Mouse (Mus musculus): ENCODE data around the gene Lrrc36.

The Lrrc36 gene

DNA sequence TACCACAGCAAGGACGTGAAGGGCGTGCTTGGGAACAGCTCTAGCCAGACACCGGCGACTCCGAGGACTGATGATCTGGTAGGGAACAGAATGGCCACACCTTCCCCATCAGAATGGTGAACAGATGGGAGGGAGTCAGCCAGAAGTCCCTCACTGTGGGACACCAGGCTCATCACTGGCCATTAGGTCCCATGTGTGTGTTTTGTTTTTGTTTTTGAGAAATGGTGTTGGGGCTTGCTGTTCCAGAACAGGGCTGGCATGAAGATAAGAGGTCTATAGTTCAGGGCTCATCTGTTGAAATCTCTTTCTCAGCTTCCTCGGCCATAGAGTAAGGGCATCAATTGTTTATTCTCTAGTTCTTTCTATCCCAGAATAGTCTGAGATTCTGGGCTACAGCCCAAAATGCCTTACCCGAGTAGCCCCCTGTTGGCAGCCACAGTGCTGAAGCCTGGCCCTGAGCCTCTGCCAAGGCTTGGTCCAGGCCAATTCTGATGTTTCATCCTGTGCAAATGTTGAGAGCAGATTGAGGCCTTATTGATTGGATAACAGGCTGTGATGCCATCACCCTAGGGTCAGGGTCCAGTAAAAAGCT is 53.4 kb downstream of the Lrrc36 start:
- no peak for DNase-seq (ENCODE audit: low spot score in 2 of 2)

DNA sequence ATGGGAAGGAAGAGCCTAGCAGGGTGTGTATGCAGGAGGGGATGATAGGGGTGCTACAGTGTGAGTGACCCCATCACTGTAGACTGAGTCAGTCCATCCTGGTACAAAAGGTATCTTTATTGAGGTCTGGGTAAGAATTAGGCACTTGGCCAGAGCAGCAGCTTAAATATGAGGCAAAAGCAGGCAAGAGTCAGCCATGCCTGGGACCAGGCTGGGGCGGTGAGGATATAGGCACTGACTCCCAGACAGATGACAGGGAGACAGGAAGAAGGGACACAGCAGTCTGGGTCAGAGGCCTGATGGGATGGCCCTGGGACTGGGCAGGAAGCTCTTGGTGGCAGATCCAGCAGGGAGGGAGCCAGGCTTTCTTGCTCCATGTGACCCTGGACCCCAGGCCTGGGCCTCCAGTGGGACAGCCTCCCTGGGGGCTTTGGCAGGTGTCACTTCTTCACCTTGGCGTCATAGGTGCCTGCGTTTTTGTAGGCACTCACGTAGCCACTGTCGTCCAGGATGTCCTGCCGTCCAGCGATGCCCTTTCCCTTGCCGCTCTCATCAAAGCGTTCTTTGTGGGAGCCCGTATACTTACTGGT is 54.1 kb downstream of the Lrrc36 start:
- no peak for DNase-seq (ENCODE audit: low spot score in 2 of 2)

DNA sequence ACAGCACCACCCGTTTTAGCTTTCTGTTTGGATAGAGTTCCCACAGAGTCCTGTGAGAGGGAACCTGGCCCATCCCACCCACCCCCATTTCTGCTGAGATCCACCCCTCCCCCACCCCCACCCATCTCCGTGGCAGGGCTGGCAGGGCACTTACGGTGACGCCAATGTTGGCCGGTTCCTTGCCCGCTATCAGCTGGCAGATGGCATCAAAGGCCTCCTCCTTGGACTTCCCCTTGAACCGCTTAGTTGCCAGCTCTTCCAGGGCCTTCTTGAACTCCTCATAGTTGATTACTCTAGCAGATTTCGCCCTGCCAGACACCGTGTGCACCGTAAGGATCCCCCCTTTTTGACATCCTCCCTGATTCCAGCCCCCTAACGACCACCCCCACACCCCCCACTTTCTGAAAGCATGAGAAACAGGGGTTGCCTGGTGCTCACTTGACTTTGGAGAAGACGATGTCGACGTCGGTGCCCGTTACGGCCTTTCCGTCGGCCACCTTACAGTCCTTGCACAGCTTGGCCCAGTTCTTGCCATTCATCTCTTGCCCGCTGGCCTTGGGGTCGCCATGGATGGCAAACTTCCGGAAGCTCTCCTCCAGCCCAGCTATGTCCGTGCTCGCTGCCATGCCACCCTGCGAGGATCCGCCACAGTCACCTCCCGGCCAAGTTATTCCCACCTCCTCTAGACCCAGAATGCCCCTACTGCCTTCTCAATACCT is 54.8 kb downstream of the Lrrc36 start:
- DNase-seq (ENCODE audit: low spot score in 2 of 2), result no peak

DNA sequence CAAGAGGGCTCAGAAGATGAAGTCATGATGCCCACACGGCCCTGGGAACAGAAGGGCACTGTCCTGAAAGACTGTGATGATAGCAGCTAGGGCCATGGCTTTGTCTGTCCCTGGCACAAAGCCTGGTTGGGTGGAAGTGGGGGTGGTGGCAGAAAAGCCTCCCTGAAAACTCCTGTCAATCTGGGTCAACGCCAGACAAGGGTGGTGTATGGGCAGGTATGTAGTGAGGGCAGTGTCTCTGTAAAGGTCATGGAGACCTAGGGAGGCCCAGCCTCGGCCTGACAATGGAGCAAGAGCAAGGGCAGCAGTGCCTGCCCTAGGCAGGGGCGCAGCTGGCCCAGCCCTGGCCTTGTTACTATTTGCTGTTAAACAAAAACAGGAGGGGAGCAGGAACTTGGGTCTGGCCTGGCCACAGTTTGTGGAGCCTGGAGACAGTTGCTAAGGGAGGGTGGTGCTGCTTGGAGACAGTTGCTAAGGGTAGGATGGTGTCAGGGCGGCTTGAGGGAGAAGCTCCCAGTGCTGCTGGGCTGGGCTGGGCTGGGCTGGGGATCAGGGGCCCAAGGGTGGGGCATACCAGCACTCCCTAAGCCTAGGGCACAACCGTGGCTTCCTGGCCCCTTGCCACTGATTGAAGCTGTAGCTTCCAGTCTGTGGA is 55.8 kb downstream of the Lrrc36 start:
- DNase-seq (ENCODE audit: low spot score in 2 of 2), result no peak

DNA sequence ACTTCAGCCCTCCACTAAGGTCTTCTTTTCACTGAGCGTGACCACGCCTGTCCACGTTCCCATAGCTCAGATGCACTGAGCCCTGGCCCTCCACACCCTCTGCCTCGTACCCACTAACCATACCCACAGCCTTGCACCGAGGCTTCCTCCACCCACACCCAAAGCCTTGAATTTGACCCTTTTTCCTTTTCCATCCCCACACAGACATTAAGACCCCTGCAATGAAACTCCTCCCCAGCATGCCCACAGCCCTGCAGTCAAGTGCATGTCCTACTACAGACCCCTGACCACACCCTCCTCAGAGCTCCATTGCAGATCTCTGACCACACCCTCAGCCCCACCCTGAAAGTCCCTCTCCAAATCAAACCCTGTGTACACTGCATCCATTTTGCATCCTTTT is 56.4 kb downstream of the Lrrc36 start:
- no peak for DNase-seq (ENCODE audit: low spot score in 2 of 2)

DNA sequence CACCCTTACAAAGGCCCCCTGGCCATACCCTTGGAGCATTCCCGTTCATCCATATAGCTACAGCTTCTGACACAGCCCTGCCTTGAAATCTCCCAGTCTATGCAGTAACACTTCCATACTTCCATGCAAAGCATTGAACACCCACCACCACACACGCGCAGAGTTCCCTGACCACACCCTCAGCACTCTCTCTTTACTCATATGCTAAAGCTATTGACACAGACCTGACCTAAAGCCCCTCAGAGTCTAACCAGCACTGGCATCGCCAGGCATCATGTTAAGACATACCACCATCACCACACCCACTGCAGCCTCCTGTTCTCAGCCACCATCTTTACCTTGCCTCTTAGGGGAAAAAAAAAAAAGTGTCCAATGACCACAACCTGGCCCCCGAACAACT is 56.9 kb downstream of the Lrrc36 start:
- DNase-seq (ENCODE audit: low spot score in 2 of 2), result no peak

DNA sequence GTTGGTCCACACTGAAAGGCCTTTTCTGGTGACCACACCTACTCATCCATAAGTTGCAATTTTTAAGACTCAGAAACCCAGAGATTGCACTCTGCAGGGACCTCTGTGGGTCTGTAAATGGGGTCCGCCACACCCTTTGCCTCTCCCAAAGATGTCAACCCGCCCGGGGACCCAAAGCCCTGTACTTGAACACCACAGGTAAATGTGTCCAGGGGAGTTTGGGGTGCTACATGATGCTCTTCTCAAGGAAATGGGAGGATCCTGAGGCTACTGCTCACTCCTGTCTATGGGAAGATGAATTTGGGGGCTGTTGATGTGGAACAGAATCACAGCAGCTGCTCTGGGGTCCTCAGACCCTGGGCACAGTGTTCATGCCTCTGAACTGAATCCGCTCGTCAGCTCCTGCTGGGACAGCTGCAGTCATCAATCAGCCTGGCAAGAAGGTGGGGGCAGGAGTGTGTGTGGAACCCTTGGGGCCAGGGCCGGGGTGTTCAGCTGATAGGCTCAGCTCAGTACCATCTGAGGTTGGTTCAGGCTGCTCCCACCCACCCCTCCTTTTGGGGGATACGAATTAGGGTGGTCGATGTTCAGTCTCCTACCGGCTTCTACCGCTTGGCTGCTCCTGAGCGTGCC is 57.4 kb downstream of the Lrrc36 start:
- DNase-seq (ENCODE audit: low spot score in 2 of 2), result no peak

DNA sequence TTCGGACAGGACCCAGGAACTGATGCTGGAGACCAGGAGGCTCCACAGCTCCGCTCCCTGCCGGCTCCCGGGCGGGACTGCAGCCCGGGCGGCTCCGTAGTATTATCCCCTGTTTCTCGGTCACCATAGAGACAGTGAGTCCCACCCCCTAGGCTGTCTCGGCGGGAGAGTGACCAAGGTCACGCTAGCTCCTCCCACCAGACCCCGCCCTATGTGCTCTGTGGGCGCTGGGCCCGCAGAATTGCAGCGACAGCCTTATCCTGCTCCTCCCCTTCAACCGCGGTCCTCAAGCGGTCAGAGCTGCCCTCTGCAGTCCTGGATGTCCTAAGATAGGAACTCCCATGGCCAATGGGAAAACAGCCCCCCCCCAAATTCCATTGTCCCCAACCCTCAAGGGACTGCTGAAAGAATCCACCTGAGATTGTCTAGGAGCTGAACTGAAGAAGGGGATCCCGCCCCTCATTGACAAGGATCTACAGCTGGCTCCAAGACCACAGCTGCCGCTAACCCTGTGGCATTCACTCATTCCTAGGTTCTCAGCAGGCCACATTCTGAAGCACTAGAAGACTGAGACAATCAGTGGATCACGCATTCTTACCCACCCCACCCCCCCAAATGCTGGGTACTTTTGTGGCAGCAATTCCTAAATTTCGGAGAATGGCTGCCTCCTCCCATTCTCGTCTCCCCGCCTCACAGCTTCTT is 58.1 kb downstream of the Lrrc36 start, which contains the start of gene Tppp3:
Gene Tppp3, minus strand, starts transcription at position 213 of the 702 bp plus-strand sequence.
- peak; percentile 69 to 80 for DNase-seq (ENCODE audit: low spot score in 2 of 2)

DNA sequence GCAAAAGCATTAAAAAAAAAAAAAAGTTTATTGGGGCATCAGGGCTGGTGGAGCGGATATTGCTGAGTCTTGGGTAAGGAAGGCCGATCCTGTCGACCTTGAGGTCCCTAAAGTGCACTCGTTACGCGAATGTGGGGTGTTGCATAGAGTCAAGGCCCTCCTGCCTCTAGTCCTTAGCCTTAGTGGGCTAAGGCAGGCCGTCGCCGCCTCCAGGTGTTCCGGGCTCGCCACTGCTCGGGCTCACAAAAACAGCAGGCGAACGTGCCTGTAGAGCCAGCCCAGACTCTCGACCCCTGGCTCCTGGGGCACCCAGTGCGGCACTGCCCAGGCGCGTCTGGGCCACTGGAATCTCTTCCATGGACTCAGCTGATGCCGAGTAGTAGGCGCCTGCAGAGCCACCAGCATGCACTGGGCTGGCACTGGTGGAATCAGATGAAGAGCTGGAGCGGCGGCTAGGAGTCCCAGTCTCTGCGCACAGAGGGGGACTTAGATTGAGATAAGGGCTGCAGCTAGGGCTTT is 59.1 kb downstream of the Lrrc36 start:
- DNase-seq (ENCODE audit: low spot score in 2 of 2), result no peak

DNA sequence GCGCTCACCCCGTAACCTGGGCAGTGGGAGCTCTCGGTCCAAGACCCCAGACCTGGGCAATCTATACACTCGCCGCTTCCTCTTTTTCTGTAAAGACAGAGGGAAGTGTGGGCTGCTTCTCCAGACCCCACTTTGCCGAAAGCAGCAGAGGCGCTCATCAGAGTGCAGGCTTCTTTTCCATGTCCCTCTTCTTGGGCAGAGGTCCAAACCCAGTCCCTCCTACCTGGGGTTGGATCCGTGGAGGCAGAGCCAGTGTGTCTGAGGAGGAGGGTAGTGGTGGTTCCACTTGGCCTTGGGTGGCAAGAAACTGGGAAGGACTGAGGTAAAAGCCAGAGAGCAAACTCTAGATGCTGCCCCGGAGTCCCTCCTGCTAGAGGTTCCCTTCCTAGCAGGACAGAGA is 59.6 kb downstream of the Lrrc36 start:
- no peak for DNase-seq (ENCODE audit: low spot score in 2 of 2)

DNA sequence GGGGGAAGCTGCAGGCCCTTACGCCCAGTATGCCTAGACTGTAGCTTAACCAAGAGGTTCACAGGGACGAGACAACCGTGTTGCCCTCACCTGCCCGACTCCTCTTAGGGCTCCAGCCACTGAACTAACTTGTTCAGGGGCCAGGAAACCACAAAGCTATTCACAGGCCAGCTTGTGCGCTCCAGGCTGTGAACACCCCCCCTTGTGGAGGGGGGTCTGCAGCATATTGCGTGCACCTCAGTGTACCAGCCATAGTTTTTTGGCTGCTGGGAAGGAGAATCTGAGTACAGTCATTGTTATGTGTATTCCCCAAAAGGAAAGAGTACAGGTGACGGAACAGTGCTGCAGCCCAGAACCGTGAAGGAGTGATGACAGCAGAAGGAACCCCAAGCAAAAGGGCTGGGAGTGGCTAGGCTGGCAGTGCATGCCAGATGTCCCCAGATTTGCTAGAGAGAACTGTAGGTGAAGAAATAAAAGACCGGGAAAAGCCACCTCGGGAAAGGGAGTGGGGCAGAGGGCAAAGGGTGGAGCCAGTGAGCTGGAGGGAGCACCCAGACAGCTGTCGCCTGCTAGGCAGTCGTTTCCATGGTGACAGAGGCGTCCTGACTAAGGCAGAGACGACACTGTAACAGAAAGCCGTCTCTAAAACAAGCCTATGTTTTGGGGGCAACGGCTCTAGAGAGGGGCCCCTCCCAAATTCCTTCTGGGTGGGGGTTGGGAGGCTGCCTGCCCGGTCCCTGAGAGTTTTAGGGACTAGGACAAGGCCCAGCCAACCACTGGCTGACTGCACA is 60.6 kb downstream of the Lrrc36 start:
- no peak for DNase-seq (ENCODE audit: low spot score in 2 of 2)

DNA sequence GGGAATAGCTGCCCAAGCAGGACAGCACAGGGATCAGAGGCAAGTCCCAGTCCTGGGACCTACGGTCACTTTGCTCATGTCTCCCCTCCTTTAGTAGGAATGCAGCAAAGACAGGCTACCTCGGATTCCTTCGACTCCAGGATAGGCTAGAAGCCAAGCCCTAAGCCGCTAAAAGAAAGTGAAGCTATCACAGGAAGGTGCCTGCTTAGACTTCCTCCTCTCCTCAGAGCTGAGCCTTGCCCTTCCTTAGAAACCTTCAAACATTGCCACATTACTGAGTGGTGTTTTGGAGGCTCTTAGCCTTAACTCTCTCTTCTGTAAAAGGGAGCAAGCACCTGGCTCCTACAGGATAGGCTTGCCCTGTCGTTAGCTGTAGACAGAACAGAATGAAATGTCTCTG is 61.3 kb downstream of the Lrrc36 start:
- DNase-seq (ENCODE audit: low spot score in 2 of 2), result no peak

DNA sequence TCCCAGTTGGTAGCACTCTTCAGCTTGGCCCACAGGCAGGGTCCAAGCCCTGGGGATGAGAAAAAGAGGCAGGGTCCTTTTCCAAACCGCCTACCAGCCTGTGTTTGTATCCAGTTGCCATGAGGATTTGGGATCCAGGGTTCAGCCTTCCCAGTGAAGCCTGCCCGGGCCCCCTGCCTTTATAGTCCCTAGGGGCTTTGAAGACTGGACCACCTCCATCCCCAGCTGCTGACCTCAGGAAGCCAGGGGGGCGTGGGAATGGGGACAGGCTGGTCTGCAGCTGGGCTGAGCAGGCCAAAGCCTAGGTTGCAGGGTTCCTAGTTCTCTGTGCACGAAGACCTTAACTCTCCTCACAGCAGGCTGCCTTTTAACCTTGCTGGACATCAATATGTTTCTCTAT is 61.9 kb downstream of the Lrrc36 start:
- DNase-seq (ENCODE audit: low spot score in 2 of 2), result no peak

DNA sequence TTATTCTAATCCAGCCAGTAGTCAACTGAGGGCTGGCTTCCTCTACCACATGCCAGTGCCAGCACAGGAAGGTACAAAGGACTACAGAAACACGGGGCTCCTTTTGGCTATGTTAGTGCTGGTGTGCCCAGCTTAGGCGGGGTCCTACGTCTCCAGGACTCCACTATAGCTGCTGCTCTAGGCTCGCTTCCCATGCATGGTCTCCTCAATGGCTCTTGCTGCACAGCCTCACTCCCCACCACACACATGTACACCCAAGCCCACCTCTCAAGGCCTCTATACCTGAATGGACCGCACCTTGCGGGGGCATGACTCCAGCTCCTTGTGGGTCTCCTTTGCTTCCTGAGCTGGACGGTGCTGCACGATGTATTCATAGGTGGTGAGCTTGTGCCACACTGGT is 62.4 kb downstream of the Lrrc36 start:
- DNase-seq (ENCODE audit: low spot score in 2 of 2), result no peak

DNA sequence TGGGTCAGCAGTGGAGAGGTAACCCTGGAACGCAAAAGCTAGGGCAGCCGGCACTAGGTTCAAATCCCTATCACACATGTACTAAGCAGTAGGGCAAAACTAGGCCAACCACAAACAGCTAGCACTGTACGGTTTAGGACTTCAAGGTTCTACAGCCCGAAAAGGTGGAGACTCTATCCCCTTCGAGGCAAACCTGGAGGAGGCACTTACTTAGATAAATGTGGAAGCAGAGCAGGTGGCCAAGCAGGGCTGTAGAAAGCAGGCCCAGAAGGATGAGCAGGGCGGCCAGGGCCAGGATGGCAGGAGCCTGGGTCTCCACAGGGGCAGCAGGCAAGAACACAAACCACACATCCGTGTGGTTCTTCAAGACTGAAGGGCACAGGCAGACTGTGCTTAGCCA is 62.8 kb downstream of the Lrrc36 start:
- DNase-seq (ENCODE audit: low spot score in 2 of 2), result no peak

DNA sequence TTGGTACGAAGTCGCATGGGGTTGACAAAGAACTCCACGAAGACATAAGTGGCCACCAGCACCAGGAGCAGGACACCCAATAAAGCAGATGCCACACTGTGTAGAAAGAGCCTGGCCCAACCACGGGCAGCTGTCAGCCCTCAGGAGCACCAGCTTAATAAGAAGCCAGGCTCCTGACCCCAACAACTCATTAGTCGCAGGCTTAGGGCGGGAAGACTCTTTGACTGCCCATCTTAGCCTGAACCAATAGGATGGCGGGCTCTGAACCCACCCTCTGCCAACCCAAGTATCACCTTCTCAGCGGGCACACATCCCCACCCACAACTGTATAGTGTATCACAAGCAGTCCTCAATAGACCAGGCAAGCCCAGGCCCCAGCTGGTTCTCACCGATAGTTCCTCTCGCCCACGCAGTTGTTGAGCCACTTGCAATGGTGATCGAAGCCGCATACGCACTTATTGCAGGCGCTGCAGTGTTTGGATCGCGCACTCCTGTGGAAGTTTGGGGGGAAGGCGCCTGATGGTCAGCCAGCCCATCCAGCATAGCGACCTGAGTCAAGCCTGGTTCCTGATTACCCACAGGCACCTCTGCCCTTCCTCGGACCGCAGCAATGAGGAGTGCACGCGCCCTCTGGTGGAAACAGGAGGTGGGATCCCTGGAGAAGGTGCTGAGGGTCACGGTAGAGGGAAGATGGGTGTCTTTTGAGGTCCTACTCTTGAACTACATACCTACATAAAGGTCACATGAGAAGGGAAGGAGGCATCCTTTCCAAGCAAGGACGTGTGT is 63.5 kb downstream of the Lrrc36 start:
- no peak for DNase-seq (ENCODE audit: low spot score in 2 of 2)

DNA sequence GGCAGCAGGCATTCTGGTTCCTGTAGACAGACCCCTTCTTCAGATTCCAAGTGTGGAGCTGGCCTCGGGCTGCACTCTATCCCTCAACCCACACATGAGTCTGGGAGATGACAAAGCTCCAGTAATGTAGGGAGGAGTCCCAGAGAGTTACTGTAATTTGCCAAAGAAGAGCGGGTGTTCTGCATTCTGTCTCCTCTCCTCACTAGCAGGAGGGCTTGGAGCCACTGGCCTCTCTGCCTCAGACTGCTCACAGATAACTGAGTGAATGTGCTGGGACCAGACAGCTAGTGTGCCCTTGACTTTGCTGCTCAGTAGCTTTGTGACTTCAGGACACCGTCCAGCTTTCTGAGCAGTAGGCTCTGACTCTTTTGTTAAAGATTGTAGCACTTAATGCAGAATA is 64.4 kb downstream of the Lrrc36 start:
- DNase-seq (ENCODE audit: low spot score in 2 of 2), result no peak

DNA sequence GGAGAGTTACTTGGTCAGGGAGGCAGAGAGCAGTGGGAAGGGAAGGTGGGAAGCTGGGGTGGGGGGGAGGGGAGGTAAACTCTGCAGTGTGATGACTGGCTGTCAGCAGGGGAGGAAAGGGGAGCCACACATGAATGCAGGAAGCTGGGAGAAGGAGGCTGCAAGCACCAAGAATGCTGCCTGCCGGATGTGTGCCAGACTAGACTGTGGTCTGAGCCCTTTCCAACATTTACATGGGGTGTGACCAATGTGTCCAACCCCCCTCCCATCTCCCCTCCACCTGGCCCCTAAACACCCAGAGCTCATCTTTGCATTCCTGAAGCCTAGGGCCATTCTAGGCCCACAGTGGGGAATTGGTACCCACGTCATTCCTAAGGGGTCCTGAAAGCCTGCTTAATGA is 67.6 kb downstream of the Lrrc36 start:
- DNase-seq (ENCODE audit: low spot score in 2 of 2), result no peak

DNA sequence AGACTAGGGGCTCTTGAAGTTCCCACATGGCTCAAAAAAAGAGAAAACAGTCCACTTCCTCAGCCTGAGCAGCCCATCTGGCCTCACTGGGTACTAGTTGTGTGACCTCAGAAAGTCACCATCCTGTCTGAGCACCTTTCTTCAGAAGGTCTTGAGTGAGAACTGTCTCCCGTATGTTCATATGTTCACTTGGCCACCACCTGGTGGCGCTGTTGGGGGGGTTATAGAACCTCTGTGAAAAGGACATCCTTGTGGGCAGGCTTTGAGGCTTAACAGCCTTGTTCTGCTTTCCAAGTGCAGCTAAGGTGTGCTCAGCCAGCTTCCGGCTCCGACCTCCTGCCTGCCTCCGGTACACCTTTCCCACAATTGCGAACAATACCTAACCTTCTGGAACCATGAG is 68.1 kb downstream of the Lrrc36 start:
- no peak for DNase-seq (ENCODE audit: low spot score in 2 of 2)

DNA sequence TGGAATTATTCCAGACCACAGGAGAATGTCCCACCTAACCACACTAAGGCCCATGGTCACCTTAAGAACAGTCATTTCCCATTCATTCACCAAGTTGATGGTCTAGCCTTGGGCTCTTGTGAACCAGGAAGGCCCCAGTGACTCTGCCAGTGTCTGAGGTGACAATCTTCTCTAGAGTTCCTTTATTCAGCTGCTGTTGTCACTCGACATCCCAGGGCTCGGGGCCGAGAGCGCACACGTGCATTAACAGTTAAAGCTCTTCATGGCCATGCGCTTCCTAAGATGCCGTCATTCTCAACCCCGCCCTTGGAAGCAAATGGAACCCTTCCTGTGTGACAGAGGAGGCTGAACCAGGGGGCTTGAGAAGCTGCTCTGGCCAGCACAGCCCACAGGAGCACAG is 68.8 kb downstream of the Lrrc36 start:
- no peak for DNase-seq (ENCODE audit: low spot score in 2 of 2)
